Mouse (Mus musculus): ENCODE measurements around the gene A830031A19Rik. TPM values are rescaled to one million over a fixed set of nuclear protein-coding genes. Genes with fewer than 3 reads are reported as not detected.

A830031A19Rik gene
- polyA plus RNA-seq, 1 experiment from 2014 or later: not detected

GRCm38 (mm10) chr11:24052882-24053281 is 22.0 kb downstream of the A830031A19Rik start:
- Histone ChIP-seq H3K36me3 (ENCODE audit: control insufficient read depth, insufficient read depth) (no peaks in the 10 kb centered on the region), H3K9me3 (replicated peaks; ENCODE audit: control insufficient read depth, low read length) (no peaks in the 10 kb centered on the region), H3K4me3 (ENCODE audit: low read depth, low read length) (no peak overlapping the region), H3K9ac (ENCODE audit: low read depth, low read length) (no peak overlapping the region), H3K4me2 (ENCODE audit: low read depth, low read length) (no peak overlapping the region), H3K27me3 (ENCODE audit: control insufficient read depth, insufficient read depth, low read depth, low read length) (no peaks in the 10 kb centered on the region; the same call in 1 of the 2 replicates), H3K4me1 (ENCODE audit: control insufficient read depth, low read depth, low read length) (no peaks in the 10 kb centered on the region; the same call in 1 of the 2 replicates), H3K27ac (ENCODE audit: low read length) (no peak overlapping the region)
- ATAC-seq (ENCODE audit: low read depth): no peak
- WGBS (ENCODE audit: insufficient replicate concordance): 60% methylated on average over 6 of the region's 6 CpGs

- Histone ChIP-seq H3K9ac (ENCODE audit: low read depth, low read length) (no peak overlapping the region), H3K36me3 (ENCODE audit: control insufficient read depth, insufficient read depth) (no peaks in the 10 kb centered on the region), H3K4me3 (ENCODE audit: low read depth, low read length) (no peak overlapping the region), H3K27me3 (ENCODE audit: control insufficient read depth, insufficient read depth, low read depth, low read length) (no peaks in the 10 kb centered on the region; the same call in 1 of the 2 replicates), H3K9me3 (replicated peaks; ENCODE audit: control insufficient read depth, low read length) (no peaks in the 10 kb centered on the region), H3K4me1 (ENCODE audit: control insufficient read depth, low read depth, low read length) (no peaks in the 10 kb centered on the region; the same call in 1 of the 2 replicates), H3K4me2 (ENCODE audit: low read depth, low read length) (no peak overlapping the region), H3K27ac (ENCODE audit: low read length) (no peak overlapping the region)
- WGBS (ENCODE audit: insufficient replicate concordance): 64% methylated on average over 11 of the region's 11 CpGs
- ATAC-seq (ENCODE audit: low read depth): no peak
These were observed 24.7 kb downstream of the A830031A19Rik start for GRCm38 (mm10) chr11:24050032-24050757.

GRCm38 (mm10) chr11:24049226-24050031 is 25.4 kb downstream of the A830031A19Rik start:
- Histone ChIP-seq H3K27me3 (ENCODE audit: control insufficient read depth, insufficient read depth, low read depth, low read length) (no peaks in the 10 kb centered on the region; the same call in 1 of the 2 replicates), H3K36me3 (ENCODE audit: control insufficient read depth, insufficient read depth) (no peaks in the 10 kb centered on the region), H3K9ac (ENCODE audit: low read depth, low read length) (peak overlapping the region; percentile 38; the same call in 1 of the 2 replicates), H3K4me3 (ENCODE audit: low read depth, low read length) (peak overlapping the region; percentile 52), H3K9me3 (replicated peaks; ENCODE audit: control insufficient read depth, low read length) (no peaks in the 10 kb centered on the region), H3K4me2 (ENCODE audit: low read depth, low read length) (peak overlapping the region; percentile 61), H3K27ac (ENCODE audit: low read length) (no peak overlapping the region), H3K4me1 (ENCODE audit: control insufficient read depth, low read depth, low read length) (no peaks in the 10 kb centered on the region; the same call in 1 of the 2 replicates)
- no peak for ATAC-seq (ENCODE audit: low read depth)
- WGBS (ENCODE audit: insufficient replicate concordance): 4% methylated on average over 28 of the region's 28 CpGs

- ATAC-seq (ENCODE audit: low read depth): no peak
- WGBS (ENCODE audit: insufficient replicate concordance): 57% methylated on average over 6 of the region's 6 CpGs
- Histone ChIP-seq H3K36me3 (ENCODE audit: control insufficient read depth, insufficient read depth) (no peaks in the 10 kb centered on the region), H3K4me3 (ENCODE audit: low read depth, low read length) (no peak overlapping the region), H3K9me3 (replicated peaks; ENCODE audit: control insufficient read depth, low read length) (no peaks in the 10 kb centered on the region), H3K27me3 (ENCODE audit: control insufficient read depth, insufficient read depth, low read depth, low read length) (no peaks in the 10 kb centered on the region), H3K9ac (ENCODE audit: low read depth, low read length) (no peak overlapping the region), H3K4me2 (ENCODE audit: low read depth, low read length) (no peak overlapping the region), H3K4me1 (ENCODE audit: control insufficient read depth, low read depth, low read length) (no peaks in the 10 kb centered on the region), H3K27ac (ENCODE audit: low read length) (no peak overlapping the region)
These were observed 30.8 kb downstream of the A830031A19Rik start for GRCm38 (mm10) chr11:24044025-24044424.

GRCm38 (mm10) chr11:24020760-24021159 is 54.1 kb downstream of the A830031A19Rik start:
- no peaks in the 10 kb centered on the region for H3K27me3 ChIP-seq (ENCODE audit: control insufficient read depth, insufficient read depth, low read depth, low read length)
- no peak for ATAC-seq (ENCODE audit: low read depth)
- H3K9me3 ChIP-seq (replicated peaks; ENCODE audit: control insufficient read depth, low read length): no peaks in the 10 kb centered on the region
- 50% methylated on average over 1 of the region's 1 CpGs for WGBS (ENCODE audit: insufficient replicate concordance)
- no peak overlapping the region for H3K27ac ChIP-seq (ENCODE audit: low read length)
- H3K36me3 ChIP-seq (ENCODE audit: control insufficient read depth, insufficient read depth): no peaks in the 10 kb centered on the region
- no peak overlapping the region for H3K4me2 ChIP-seq (ENCODE audit: low read depth, low read length)
- H3K9ac ChIP-seq (ENCODE audit: low read depth, low read length): no peak overlapping the region
- H3K4me1 ChIP-seq (ENCODE audit: control insufficient read depth, low read depth, low read length): no peaks in the 10 kb centered on the region
- H3K4me3 ChIP-seq (ENCODE audit: low read depth, low read length): no peak overlapping the region

GRCm38 (mm10) chr11:24018783-24019182 is 56.1 kb downstream of the A830031A19Rik start:
- no peak for ATAC-seq (ENCODE audit: low read depth)
- WGBS (ENCODE audit: insufficient replicate concordance): 45% methylated on average over 2 of the region's 2 CpGs
- no peaks in the 10 kb centered on the region for H3K36me3 ChIP-seq (ENCODE audit: control insufficient read depth, insufficient read depth)
- no peak overlapping the region for H3K27ac ChIP-seq (ENCODE audit: low read length)
- no peaks in the 10 kb centered on the region for H3K9me3 ChIP-seq (replicated peaks; ENCODE audit: control insufficient read depth, low read length)
- H3K4me1 ChIP-seq (ENCODE audit: control insufficient read depth, low read depth, low read length): no peaks in the 10 kb centered on the region
- no peak overlapping the region for H3K9ac ChIP-seq (ENCODE audit: low read depth, low read length)
- no peaks in the 10 kb centered on the region for H3K27me3 ChIP-seq (ENCODE audit: control insufficient read depth, insufficient read depth, low read depth, low read length)
- H3K4me2 ChIP-seq (ENCODE audit: low read depth, low read length): no peak overlapping the region
- H3K4me3 ChIP-seq (ENCODE audit: low read depth, low read length): no peak overlapping the region

GRCm38 (mm10) chr11:24016647-24017179 is 58.1 kb downstream of the A830031A19Rik start:
- Histone ChIP-seq H3K4me2 (ENCODE audit: low read depth, low read length) (no peak overlapping the region), H3K27me3 (ENCODE audit: control insufficient read depth, insufficient read depth, low read depth, low read length) (no peaks in the 10 kb centered on the region), H3K9me3 (replicated peaks; ENCODE audit: control insufficient read depth, low read length) (no peaks in the 10 kb centered on the region), H3K4me1 (ENCODE audit: control insufficient read depth, low read depth, low read length) (no peaks in the 10 kb centered on the region), H3K4me3 (ENCODE audit: low read depth, low read length) (no peak overlapping the region), H3K9ac (ENCODE audit: low read depth, low read length) (no peak overlapping the region), H3K36me3 (ENCODE audit: control insufficient read depth, insufficient read depth) (no peaks in the 10 kb centered on the region), H3K27ac (ENCODE audit: low read length) (no peak overlapping the region)
- ATAC-seq (ENCODE audit: low read depth): no peak
- 17% methylated on average over 2 of the region's 2 CpGs for WGBS (ENCODE audit: insufficient replicate concordance)

- ATAC-seq (ENCODE audit: low read depth): no peak
These were observed 58.8 kb downstream of the A830031A19Rik start for GRCm38 (mm10) chr11:24016049-24016448.

More at GRCm38 (mm10) chr11:24016049-24016448, 58.8 kb downstream of the A830031A19Rik start:
- Histone ChIP-seq H3K4me3 (ENCODE audit: low read depth, low read length) (no peak overlapping the region), H3K9ac (ENCODE audit: low read depth, low read length) (no peak overlapping the region), H3K9me3 (replicated peaks; ENCODE audit: control insufficient read depth, low read length) (no peaks in the 10 kb centered on the region), H3K4me2 (ENCODE audit: low read depth, low read length) (no peak overlapping the region), H3K27me3 (ENCODE audit: control insufficient read depth, insufficient read depth, low read depth, low read length) (no peaks in the 10 kb centered on the region), H3K36me3 (ENCODE audit: control insufficient read depth, insufficient read depth) (no peaks in the 10 kb centered on the region), H3K27ac (ENCODE audit: low read length) (no peak overlapping the region), H3K4me1 (ENCODE audit: control insufficient read depth, low read depth, low read length) (no peaks in the 10 kb centered on the region)
- WGBS (ENCODE audit: insufficient replicate concordance): 69% methylated on average over 3 of the region's 3 CpGs

Data from liver, embryonic 16.5 days (tissue).